Mouse (Mus musculus) myocyte (in vitro differentiated cells): Measurements from ENCODE around the gene Pitpnm3. TPM values are rescaled to one million over a fixed set of nuclear protein-coding genes. Genes with fewer than 3 reads are reported as not detected.

Experiments
- H3K27me3 ChIP-seq: one replicate; pipeline ENCODE4 v1.6.1; 2011; ENCODE audit not compliant: control insufficient read depth, insufficient read depth, insufficient read length
- H3K36me3 ChIP-seq: one replicate; pipeline ENCODE4 v1.6.1; 2011; ENCODE audit not compliant: control insufficient read depth, insufficient read depth
- H3K4me2 ChIP-seq: one replicate; pipeline ENCODE4 v1.6.1; 2011; ENCODE audit warnings: low read depth, control low read depth
- H3K4me3 ChIP-seq: one replicate; pipeline ENCODE4 v1.5.1; 2011; ENCODE audit warnings: mild to moderate bottlenecking, control low read depth, moderate library complexity
- H3K79me2 ChIP-seq: one replicate; pipeline ENCODE4 v1.6.1; 2011; ENCODE audit not compliant: control insufficient read depth, insufficient read depth
- H3ac ChIP-seq: one replicate; pipeline ENCODE4 v1.6.1; 2011; ENCODE audit not compliant: control insufficient read depth, insufficient read length
- CEBPB ChIP-seq: IDR thresholded peaks from 2 replicates; pipeline ENCODE4 v1.6.1; 2011; ENCODE audit warnings: mild to moderate bottlenecking, moderate library complexity; ENCODE audit not compliant: poor library complexity, insufficient read depth, severe bottlenecking
- E2F4 ChIP-seq: IDR thresholded peaks from one replicate; pipeline ENCODE4 v1.6.1; 2011; ENCODE audit warnings: mild to moderate bottlenecking, control low read depth, moderate library complexity; ENCODE audit not compliant: insufficient read depth
- MAX ChIP-seq: IDR thresholded peaks from one replicate; pipeline ENCODE4 v1.6.1; 2011; ENCODE audit warnings: low read depth, mild to moderate bottlenecking, control low read depth
- MYOD1 ChIP-seq, 3 experiments: IDR thresholded peaks; one replicate each; pipeline ENCODE4 v1.6.1; 2011; ENCODE audit warnings: control low read depth in 2 of 3, low read depth in 2 of 3, mild to moderate bottlenecking in 2 of 3, moderate library complexity in 1 of 3; ENCODE audit not compliant: insufficient read length in 2 of 3, control insufficient read depth in 1 of 3
- MYOG ChIP-seq, 3 experiments: IDR thresholded peaks; one replicate each; pipeline ENCODE4 v1.6.1; 2011; ENCODE audit warnings: control low read depth in 2 of 3, low read depth in 2 of 3, mild to moderate bottlenecking in 2 of 3; ENCODE audit not compliant: insufficient read length in 2 of 3, control insufficient read depth in 1 of 3, insufficient read depth in 1 of 3
- POLR2A ChIP-seq: IDR thresholded peaks from one replicate; pipeline ENCODE4 v1.6.1; 2011; ENCODE audit warnings: low read depth, mild to moderate bottlenecking, control low read depth, moderate library complexity; ENCODE audit not compliant: insufficient read length
- POLR2AphosphoS2 ChIP-seq: IDR thresholded peaks from one replicate; pipeline ENCODE4 v1.6.1; 2011; ENCODE audit warnings: low read depth, control low read depth; ENCODE audit not compliant: insufficient read length
- REST ChIP-seq: IDR thresholded peaks from one replicate; pipeline ENCODE4 v1.6.1; 2011; ENCODE audit warnings: mild to moderate bottlenecking, control low read depth, moderate library complexity; ENCODE audit not compliant: insufficient read depth, insufficient read length
- SRF ChIP-seq: IDR thresholded peaks from one replicate; pipeline ENCODE4 v1.6.1; 2011; ENCODE audit warnings: low read depth; ENCODE audit not compliant: control insufficient read depth, insufficient read length
- TCF12 ChIP-seq: IDR thresholded peaks from one replicate; pipeline ENCODE4 v1.6.1; 2011; ENCODE audit warnings: mild to moderate bottlenecking, control low read depth; ENCODE audit not compliant: poor library complexity, insufficient read depth, severe bottlenecking
- TCF3 ChIP-seq: IDR thresholded peaks from one replicate; pipeline ENCODE4 v1.6.1; 2011; ENCODE audit warnings: low read depth, control low read depth; ENCODE audit not compliant: insufficient read length
- USF1 ChIP-seq: IDR thresholded peaks from one replicate; pipeline ENCODE4 v1.6.1; 2011; ENCODE audit warnings: low read depth, mild to moderate bottlenecking, control low read depth, moderate library complexity
- polyA plus RNA-seq: library from polyadenylated mRNA; unstranded; fragments of >200 nt; fragmentation: generic; extraction: Trizol; gene quantifications from one replicate; pipeline ENCODE4 v1.2.1, GENCODE M21; 2012; ENCODE audit warnings: missing spikeins

Gene Pitpnm3
- polyA plus RNA-seq, 1 experiment, result 0.04 TPM

DNA sequence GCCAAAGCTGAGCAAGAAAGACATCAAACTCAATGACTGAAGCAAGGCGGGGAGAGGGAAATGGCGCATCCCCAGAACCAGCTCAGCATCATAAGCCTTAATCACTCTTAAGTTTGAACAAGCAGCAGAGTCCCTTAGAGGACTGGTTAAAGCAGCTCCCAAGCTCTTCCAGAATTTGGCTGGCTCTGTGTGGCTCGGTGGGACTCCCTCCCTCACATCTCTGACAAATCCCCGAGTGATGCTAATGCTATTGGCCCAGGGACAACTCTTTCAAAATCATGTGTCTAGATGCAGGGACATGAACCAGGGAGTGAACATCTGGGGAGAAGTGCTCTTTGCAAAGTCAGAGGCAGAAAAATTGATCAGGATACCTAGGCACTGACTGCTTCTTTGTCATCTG is 36.4 kb downstream of the Pitpnm3 start:
- Histone ChIP-seq H3K4me2 (no peak overlapping the region), H3K36me3 (no peaks in the 10 kb centered on the region), H3K27me3 (peaks cover 27% of the 10 kb centered on the region), H3K79me2 (no peaks in the 10 kb centered on the region), H3ac (no peak overlapping the region), H3K4me3 (no peak overlapping the region)
- TF ChIP-seq SRF, result no peak
- no peak for TF ChIP-seq E2F4
- TF ChIP-seq MYOG (IDR thresholded peaks at IDR 0.05; ENCODE audit: control insufficient read depth in 1 of 3, insufficient read depth in 1 of 3, insufficient read length in 2 of 3, low read depth in 2 of 3), result no peak
- TF ChIP-seq CEBPB, result no peak
- TF ChIP-seq USF1, result no peak
- no peak for TF ChIP-seq MAX
- TF ChIP-seq TCF12, result no peak
- no peak for TF ChIP-seq MYOD1 (IDR thresholded peaks at IDR 0.05; ENCODE audit: control insufficient read depth in 1 of 3, insufficient read length in 2 of 3, low read depth in 2 of 3)
- TF ChIP-seq POLR2AphosphoS2, result no peak
- TF ChIP-seq TCF3, result no peak
- no peak for TF ChIP-seq REST
- no peak for TF ChIP-seq POLR2A

DNA sequence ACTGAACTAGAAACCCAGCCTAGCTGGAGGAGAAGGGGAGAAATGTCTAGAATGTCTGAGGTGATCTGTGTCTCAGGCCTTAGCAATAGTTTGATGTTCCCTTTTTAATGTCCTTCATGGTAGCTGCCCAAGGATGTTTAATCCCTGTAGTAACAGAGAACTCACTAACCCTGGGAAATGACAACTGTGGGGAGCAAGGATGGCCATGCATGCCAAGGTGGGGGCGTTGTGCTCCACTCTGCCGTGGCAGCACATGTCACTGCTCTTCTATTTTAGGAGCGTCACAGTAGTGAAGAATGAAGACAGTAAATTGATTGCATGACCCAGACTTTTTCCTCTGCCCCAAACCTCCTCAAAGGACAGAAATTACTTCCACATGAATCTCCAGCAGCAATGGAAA is 37.6 kb downstream of the Pitpnm3 start:
- TF ChIP-seq MYOD1 (IDR thresholded peaks at IDR 0.05; ENCODE audit: control insufficient read depth in 1 of 3, insufficient read length in 2 of 3, low read depth in 2 of 3) (peak in 1 of 3 experiments; percentile 30), TCF12 (no peak)
- no peak overlapping the region for H3K4me2 ChIP-seq
- no peaks in the 10 kb centered on the region for H3K36me3 ChIP-seq
- no peaks in the 10 kb centered on the region for H3K79me2 ChIP-seq
- no peak overlapping the region for H3ac ChIP-seq
- peaks cover 21% of the 10 kb centered on the region for H3K27me3 ChIP-seq
- H3K4me3 ChIP-seq, result no peak overlapping the region

- Histone ChIP-seq H3K4me3 (no peak overlapping the region), H3K36me3 (no peaks in the 10 kb centered on the region), H3K27me3 (peaks cover 15% of the 10 kb centered on the region), H3K79me2 (no peaks in the 10 kb centered on the region), H3K4me2 (no peak overlapping the region), H3ac (no peak overlapping the region)
- no peak for TF ChIP-seq TCF3
- TF ChIP-seq USF1, result no peak
- no peak for TF ChIP-seq POLR2A
- no peak for TF ChIP-seq POLR2AphosphoS2
- TF ChIP-seq REST, result no peak
- TF ChIP-seq SRF, result no peak
- no peak for TF ChIP-seq MYOD1 (IDR thresholded peaks at IDR 0.05; ENCODE audit: control insufficient read depth in 1 of 3, insufficient read length in 2 of 3, low read depth in 2 of 3)
- no peak for TF ChIP-seq MYOG (IDR thresholded peaks at IDR 0.05; ENCODE audit: control insufficient read depth in 1 of 3, insufficient read depth in 1 of 3, insufficient read length in 2 of 3, low read depth in 2 of 3)
- no peak for TF ChIP-seq MAX
- TF ChIP-seq TCF12, result no peak
- no peak for TF ChIP-seq E2F4
- TF ChIP-seq CEBPB, result no peak
Measured at GRCm38 (mm10) chr11:72095994-72096393, 39.6 kb downstream of the Pitpnm3 start.

GRCm38 (mm10) chr11:72094442-72094841 is 41.1 kb downstream of the Pitpnm3 start:
- no peaks in the 10 kb centered on the region for H3K79me2 ChIP-seq
- TF ChIP-seq E2F4, result no peak
- TF ChIP-seq TCF12, result no peak
- no peak for TF ChIP-seq POLR2A
- TF ChIP-seq MYOG (IDR thresholded peaks at IDR 0.05; ENCODE audit: control insufficient read depth in 1 of 3, insufficient read depth in 1 of 3, insufficient read length in 2 of 3, low read depth in 2 of 3), result no peak
- no peak for TF ChIP-seq SRF
- no peak for TF ChIP-seq REST
- TF ChIP-seq TCF3, result no peak
- H3ac ChIP-seq, result no peak overlapping the region
- no peak overlapping the region for H3K4me3 ChIP-seq
- no peaks in the 10 kb centered on the region for H3K36me3 ChIP-seq
- H3K4me2 ChIP-seq, result no peak overlapping the region
- H3K27me3 ChIP-seq, result peaks cover 10% of the 10 kb centered on the region

DNA sequence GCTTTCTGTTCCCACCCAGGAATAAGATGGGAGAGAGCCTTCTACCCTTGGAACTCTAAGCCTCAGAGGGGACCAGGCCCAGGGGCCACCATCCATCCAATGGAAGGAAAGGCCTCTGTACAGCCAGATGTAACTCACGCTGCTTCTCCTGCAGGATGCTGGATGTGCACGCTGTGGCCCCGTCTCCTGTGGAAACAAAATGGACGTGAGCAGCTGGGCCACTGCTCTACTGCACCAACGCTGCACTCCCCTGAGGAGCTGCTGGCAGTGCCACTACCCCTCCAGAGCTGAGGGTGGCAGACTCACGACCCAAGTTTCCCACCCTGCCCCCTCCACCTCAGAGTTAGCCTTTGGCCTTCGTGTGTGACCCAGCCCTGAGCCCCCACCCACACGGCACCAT is 43.2 kb downstream of the Pitpnm3 start:
- H3ac ChIP-seq, result no peak overlapping the region
- no peak overlapping the region for H3K4me2 ChIP-seq
- H3K27me3 ChIP-seq, result no peaks in the 10 kb centered on the region
- H3K4me3 ChIP-seq, result no peak overlapping the region
- H3K79me2 ChIP-seq, result no peaks in the 10 kb centered on the region
- TF ChIP-seq MYOD1 (IDR thresholded peaks at IDR 0.05; ENCODE audit: control insufficient read depth in 1 of 3, insufficient read length in 2 of 3, low read depth in 2 of 3), result peak in 2 of 3 experiments; percentile 71 to 74
- TF ChIP-seq USF1, result no peak
- no peaks in the 10 kb centered on the region for H3K36me3 ChIP-seq
